Mouse (Mus musculus) testis, postnatal 14 days (tissue): Measurements from ENCODE around the gene Plekha1.

Experiments
- DNase-seq: peaks from one replicate; pipeline ENCODE4 v3.0.0; 2021; ENCODE audit warnings: low spot score

The Plekha1 gene

DNA sequence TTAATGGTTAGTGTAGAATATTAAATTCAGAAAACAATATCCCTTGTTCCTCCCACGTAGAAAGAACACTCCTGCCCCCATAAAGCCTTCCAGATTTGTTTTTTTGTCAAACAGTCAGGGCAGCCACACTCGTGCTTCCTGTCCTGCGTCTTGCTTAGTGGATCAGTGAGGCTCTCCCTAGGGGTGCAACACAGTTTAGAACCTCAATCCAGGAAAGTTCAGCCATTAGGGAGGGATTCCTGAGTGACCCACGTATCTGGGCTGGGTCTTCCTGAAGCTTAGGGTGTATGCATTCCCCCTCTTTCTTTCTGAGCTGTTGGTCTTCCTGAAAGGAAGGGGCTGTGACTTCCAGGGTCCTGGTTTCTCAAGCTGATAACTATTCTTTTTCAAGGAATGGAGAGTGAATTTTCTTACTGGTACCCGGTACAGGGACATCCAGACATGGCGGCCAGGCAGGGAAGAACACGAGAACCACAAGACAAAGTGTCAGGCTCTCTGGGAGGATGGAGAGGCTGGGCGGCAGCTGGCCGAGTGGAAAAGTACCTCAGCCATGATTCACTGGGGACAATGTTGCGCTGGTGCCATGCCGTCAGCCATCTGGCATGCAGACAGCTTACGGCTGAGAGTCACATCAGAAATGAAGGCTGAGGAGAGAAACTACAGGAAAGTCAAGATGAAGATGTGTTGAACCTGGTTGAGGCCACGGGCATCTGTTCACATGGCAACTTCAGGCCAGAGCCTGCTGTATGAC is 57.6 kb downstream of the Plekha1 start:
- DNase-seq = no peak

DNA sequence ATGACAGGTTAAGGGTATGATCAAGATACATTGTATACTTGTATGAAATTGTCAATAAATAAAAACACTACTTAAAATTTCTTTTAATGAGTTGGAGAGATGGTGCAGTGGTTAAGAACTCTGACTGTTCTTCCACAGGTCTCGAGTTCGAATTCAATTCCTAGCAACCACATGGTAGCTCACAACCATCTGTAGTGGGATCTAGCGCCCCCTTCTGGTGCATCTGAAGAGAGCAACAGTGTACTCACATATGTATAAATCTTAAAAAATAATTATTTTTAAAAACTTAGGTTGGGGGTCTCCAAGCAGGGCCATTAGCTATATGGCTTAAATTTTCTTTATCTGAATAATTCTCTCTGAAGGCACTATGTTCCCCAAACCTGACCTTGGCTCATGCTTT is 64.8 kb downstream of the Plekha1 start:
- no peak for DNase-seq

DNA sequence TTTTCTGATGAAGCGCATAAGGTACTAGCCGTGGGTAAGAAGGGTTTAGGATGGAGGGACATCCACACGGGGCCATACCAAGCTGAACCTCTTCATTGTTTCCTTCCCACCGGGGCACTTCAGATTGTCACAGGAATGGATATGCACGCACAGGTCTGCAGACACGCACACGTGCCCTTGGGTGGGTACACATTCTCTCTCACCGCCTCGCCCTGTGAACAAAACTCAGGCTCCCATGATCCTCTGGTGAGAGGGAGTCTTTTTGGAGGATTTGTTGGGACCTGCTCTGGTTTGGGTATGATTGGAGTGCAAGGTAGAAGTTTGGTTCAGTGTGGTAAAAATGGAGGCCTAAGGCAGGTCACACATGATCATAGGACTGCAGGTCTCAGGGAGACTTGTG is 67.4 kb downstream of the Plekha1 start:
- no peak for DNase-seq

DNA sequence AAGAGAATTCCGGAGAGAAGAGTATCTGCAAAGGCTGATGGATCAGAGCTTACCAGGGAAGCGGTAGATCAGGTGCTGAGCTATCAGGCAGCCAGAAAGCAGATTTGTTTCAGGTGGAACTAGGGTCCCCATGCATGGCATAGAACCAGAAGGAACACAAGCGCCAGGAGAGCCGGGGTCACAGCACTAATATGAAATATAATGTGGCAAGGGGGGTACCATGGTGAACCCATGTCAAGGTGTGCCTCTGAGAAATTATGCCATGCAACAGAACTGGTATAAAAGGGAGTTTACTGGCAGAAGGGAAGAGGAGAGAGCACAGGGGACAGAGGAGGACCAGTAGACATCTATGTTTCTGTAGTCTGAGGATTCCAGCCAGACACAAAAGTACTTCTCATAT is 69.1 kb downstream of the Plekha1 start:
- DNase-seq = no peak

DNA sequence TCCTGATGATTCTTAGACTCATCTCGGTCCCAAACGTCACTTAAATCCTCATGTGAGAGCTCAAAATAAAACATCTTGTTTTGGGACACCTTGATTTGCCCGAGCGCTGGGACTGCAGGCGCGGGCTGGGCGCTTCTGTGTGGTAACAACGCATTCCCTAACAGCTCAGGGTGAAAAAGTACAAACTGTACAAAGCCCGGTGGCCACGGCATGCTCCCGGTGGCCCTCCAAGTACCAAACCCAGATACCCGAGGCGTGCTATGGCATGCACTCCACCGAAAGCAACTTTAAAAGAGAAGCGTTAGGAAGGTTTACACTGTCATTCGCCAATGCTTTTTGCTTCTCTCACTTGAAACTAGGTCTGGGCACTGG is 69.9 kb downstream of the Plekha1 start:
- DNase-seq = no peak

DNA sequence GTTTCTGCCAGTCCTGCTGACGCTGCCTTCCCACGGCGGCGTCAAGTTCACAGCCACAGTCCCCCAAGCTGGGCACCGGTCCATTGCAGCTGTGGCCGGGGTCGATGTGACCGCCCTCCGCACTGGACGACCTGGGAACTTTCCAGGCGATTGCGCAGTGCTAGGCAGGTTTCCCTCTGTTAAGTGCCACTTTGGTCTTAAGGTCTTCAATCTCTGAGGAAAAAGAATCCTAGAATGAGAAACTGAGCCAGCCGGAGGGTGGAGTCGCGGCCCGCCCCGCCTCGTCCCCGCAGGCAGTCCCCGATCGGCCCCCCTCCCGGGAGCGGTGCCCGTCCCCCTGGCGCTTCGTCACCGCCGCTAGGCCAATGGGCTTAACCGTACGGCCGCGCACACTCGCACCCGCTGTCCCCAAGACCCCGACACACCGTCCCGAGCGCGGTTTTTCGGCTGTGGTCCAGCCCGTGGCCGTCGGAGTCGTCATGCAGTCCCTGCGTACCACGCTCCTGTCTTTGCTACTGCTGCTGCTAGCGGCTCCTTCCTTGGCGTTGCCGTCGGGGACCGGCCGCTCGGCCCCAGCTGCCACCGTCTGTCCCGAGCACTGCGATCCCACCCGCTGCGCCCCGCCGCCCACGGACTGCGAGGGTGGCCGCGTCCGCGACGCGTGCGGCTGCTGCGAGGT is 70.4 kb downstream of the Plekha1 start, which contains the start of gene Htra1:
Gene Htra1, plus strand, starts transcription at position 319 of the 679 bp plus-strand sequence.
- peak; percentile 48 for DNase-seq

DNA sequence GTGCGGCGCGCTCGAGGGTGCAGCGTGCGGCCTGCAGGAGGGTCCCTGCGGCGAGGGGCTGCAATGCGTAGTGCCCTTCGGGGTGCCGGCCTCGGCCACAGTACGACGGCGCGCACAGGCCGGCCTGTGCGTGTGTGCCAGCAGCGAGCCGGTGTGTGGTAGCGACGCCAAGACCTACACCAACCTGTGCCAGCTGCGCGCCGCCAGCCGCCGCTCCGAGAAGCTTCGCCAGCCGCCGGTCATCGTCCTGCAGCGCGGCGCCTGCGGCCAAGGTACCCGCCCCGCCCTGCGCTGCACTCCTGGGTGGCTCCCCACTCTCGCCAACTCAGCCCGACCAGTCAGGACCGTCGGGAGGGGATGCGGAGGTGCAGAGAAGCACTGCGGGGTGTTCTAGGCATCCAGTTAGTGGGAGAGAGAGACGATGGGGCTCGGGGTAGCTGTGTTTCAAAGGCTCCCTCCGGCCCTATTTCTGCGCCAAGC is 71.0 kb downstream of the Plekha1 start:
- no peak for DNase-seq

DNA sequence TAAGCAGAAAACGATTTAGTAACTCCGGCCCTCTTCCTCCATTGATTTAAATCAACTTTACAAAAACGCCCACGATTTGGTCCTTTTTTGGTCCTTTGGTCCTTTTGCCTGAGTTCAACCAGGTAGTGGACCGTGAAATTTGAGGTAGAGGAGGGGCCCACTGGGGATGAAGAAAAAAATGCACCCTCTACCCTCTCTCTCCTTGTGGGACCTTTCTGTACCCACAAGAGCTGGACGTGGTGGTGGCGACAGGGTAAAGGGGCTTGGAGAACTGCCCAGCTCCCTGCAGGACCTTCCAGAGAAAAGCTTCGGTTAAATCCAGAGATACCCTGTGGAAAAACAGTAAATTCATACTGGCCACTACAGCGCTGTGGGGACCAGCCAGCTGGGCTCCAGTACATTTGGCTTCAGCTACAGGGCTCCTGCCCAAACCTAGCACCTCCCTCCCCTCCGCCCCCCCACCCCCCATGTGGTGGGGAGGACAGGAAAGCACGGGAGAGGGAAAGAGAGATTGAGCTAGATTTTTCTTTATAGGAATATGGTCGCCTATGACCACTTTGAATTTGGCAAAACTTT is 71.8 kb downstream of the Plekha1 start:
- DNase-seq = no peak

DNA sequence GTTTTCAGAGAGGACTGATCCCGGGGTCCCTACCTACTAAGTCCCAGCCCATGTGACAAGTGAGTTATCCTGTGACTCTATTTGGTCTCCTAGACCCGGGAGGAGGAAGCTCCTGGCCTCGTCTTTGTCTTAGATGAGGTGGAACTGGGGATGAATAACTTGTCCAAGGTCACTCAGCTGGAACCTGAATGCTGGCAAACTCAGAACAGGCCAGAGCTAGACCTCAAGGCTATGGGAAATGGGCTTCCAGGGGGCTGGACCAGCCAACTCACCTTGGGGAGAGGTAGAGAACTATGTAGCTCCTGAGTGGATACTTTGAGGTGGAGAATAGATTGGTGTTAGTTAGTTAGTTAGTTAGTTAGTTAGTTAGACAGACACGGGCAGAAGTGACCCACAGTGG is 72.4 kb downstream of the Plekha1 start:
- DNase-seq = no peak

DNA sequence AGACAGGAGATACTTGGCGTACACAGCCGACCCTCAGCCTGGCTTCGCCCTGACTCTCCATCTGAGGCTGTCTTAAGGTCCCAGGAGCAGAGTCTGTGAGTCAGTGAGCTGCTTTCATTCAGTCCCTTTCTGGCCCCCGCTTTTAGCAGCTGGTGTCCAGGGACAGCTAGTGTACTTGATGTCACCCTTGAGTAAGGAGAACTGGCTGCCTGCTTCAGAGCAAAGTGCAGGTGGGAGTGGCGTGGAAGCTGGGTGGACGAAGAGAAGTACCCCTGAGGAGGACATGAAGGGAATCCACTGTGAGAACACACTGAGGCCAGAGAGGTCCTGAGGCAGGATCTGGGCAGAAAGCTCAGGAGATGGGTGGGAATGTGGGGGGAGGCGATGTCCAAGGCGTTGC is 73.3 kb downstream of the Plekha1 start:
- no peak for DNase-seq

DNA sequence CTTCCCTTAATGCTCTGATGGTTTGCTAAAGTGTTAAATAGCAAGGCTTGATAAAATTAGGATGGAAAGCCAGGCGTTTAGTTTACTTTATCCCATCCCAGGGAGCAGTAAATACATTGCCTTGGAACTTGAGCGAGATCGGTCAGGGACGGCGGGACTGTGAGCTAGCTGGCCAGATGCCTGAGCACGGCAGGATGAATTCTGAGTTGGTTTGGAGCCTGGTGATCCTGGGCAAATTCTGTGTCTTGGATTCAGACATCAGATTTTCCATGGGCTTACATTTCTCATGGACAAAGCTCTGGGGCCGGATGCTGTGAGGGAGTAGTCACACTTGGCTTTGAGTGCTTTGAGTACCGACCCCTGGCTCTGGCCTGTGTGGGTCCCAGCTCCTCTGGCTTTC is 75.2 kb downstream of the Plekha1 start:
- DNase-seq = no peak

DNA sequence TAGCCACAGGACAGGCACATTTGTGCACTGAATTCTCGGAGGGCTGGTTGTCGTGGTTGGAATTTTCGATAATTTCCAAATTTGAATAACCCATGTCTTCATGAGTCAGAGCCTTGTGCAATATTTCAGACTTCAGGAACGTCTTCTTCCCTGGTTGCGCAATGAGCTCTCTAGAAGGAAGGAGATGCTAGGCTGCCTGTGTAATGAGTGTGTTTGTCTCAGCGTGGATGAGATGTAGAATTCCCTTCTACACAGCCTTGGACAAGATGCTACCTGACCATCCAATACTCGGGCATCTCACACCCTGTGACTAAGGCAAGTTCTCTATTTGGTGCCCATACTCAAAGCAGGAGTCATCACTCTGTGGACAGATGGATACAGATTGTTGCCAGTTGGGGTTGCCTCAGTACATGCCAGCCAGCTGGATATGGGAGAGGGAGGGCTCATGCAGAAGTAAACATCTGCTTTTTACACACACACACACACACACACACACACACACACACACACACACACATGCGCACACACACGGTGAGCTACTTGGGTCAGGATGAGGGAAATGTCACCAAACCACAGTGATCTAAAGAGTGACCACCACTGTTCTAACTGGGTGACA is 77.8 kb downstream of the Plekha1 start:
- no peak for DNase-seq

DNA sequence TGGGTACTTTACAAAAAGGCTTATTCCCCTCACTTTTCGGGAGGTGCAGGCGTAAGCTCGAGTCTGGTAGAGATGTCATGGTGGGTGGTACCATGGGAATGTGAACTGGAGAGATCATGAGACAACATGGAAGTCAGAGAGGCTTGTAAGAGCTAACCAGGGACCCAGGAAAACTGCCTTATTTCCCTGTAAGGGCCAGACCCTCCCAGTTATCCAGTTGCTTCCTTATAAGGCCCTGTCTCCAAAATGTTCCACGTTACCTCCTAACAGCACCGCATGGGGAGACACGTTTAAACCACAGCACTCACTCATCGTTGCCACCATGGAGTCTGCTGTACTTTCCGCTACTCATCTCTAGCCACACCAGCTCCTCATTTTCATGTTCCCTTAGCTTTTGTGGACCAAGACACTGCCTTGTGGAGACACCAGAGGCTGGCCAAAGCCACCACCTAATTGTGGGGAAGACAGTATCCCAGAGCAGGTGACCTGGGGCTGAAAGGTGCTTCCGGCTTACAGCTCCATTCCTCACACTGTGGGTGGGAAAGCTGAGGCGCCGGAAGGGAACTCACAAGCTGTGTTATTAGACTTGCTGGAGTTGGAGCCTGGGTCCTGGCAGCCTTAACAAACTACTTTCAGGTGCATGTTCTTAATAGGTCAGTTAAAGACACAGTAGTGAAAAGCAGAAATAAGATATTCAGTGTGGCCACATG is 79.4 kb downstream of the Plekha1 start:
- DNase-seq = no peak

DNA sequence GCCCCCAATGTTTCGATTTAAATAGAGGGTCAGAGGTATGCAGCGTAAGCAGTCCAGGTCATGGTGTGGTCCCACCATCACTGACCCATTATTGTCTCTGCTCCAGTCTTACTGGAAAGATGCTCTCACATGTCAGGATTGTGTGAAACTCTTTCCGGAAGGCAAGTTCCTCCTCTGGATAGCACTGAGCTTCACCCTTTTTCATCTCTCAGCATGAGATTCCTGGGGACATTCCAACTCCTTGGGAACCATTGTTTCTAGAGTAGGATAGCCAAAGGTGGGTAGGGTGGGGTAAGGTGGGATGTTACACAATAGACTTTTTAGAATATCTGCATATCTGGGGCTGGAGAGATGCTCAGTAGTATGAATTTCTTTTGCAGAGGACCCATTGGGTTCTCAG is 80.2 kb downstream of the Plekha1 start:
- DNase-seq = no peak

DNA sequence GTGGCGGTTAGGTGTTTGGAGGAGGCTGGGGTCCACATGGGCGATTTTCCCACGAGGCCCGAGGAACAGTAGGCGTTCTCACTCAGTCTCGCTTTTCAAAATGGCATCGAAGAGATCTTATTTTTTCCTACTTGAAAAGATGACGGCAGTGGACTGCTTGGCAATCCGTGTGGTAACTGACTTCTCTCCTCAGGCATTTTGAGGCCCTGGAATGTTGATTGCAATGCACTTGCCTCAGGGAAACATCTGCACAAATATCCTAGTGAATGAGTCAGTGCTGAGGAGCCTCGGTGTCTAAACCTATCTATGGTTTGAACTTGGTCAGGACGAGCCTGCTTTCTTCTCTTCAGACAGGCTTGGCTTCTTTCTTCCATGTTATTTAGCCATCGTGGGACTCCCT is 80.7 kb downstream of the Plekha1 start:
- DNase-seq = no peak

DNA sequence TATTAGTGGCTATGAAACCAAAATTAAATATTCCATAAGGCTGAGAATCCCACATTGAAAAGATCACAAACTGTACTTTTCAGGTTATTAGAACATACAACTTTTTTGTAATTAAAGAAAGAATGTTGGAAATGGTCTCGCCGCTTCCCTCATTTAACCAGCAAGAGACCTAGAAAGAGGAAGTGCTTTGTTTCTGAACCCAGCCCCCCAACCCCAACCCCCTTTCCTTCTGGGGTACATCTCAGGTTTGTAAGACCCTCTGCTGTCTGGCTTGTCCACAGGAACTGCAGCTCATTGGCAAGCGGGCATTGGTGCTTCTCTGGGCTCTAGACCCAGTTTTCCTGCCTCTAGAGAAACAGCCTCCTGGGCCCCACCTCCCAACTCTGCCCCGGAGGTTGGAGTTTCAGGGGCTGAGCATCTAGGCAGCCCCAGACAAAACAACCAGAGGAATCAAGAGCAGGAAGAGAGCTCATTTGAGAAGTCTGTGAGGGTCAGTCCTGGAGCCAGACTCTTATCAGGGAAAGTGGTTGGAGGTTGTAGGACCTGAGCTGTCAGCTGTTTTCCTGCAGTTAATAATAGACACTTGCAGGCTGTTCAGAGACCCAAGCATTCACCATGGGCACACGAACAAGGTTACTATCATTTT is 83.1 kb downstream of the Plekha1 start:
- DNase-seq = no peak

DNA sequence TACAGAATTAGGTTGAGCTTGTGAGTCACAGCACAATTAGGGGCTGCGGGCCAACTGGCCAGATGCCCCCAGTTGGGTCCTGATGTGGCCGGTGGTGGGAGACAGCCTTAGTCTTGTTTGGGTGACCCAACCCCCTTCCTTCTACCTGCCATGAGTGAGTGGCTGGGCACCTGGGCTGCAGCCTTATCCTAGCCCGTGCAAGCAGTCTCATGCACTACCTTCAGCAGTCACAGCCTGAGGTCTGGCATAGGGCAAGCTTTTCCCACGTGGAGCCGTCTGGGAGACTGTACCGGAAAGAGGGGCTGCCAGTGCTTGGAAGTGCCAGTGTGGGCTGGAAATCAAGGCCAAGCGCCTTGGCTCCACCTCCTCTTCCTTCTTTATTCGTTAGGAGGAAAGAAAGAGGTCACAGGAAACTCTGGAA is 83.8 kb downstream of the Plekha1 start:
- no peak for DNase-seq

DNA sequence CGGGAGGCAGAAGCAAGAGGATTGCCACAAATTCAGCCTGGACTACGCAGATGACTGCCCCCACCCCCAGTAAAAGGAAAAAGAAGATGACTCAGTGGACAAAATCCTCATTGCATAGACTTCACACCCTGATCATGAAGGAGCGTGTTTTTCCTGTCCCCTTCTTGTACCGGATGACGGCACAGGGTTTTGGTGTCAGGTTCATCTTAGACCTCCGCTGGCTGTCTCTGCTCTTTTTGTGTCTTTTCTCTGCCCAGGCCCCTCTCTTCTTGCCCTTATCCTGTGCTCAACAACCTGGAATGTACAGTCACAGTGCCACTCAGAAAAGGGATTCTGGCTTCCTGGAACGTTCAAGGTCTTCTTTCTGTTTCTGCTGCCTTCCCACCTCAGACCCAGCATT is 84.9 kb downstream of the Plekha1 start:
- DNase-seq = no peak

DNA sequence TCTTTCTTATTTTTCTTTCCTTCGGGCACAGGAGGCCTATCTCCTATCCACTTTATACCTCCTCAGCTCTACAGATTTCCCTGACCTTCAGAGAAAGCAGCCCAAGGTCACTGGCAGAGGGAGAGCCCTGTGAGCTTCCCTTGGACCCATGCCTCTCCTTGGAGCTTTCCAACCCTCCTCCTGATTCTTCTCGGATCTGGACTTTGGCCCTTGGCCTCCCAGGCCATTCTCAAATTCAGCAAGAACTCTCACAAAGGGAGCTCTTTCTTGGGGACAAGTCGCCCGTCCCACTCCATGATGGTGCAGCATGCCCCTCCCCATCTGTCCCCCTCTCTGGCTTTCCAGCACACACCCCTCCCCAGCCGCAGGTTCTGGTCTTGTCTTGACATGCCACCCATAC is 85.4 kb downstream of the Plekha1 start:
- peak; percentile 59 for DNase-seq

DNA sequence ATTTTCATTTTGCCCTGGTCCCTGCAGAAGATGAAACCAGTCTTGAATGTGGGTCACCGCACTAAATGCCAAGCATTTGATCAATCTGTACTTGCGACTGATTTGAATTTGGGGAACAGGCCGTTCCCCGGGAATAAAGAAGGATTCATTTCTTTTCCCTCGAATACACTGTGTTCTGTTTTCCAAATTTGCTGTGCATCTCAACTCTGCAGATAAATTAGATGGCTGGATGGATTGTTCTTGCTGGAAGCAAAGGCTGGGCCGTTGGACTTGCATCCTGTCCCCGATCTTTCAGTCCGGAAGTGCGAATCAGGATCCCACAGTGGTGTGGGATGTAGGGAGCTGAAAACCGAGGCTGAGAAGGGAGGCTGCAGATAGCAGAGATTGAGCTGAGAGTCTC is 87.8 kb downstream of the Plekha1 start:
- no peak for DNase-seq

DNA sequence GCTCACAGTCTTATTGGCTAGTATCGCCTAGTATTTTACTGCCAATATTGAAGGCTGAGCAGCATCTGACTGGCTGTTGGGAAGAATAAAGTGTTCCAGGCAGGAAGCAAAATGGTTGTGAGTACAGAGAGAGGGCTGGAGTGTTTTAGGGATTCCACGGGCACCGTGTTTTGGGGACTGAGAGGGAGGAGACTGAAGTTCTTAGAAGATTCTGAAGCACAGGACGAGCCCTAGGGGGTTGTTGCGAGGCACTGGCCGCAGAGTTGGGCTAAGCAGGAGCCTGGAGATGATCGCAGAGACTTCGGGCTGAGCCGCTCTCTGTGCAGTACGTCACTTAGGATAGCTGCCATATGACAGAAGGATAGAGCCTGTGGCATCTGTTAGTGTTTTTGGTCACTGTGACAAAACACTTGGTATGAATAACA is 88.6 kb downstream of the Plekha1 start:
- no peak for DNase-seq

DNA sequence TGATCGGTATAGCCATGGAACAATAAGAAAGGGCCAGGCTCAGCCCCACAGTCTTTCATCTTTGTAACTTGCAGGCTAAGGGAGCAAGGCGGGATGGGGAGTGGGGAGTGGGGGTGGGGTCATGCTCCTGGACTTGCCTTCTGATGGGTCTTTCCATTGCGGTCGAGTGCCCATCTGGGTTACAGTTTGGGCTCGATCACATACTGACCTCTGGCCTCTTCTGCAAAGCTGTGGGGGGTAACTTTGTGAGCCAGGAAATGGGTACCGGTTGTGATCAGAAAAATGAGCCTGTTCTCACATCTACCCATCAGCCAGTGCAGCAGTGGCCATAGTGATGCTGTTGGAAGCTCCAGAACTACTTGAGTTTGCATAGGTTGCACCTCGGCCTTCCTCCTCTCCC is 93.0 kb downstream of the Plekha1 start:
- DNase-seq = no peak
